Mouse (Mus musculus) forebrain, embryonic 12.5 days (tissue): ENCODE results near the gene Dis3l. TPM values are rescaled to one million over a fixed set of nuclear protein-coding genes. Genes with fewer than 3 reads are reported as not detected.
"Not testable (repeated sequence)": the region's sequence is repeated elsewhere in the genome, so short reads cannot be mapped to it uniquely, and the experiment has no call there.

ENCODE experiments used
- ATAC-seq: fragments of 200-750 bp; cut with Nextera tagmentation; 2 replicates; pipeline ENCODE4 v1.8.0; 2017; ENCODE audit warnings: moderate TSS enrichment; ENCODE audit not compliant: low FRiP score
- H3K27ac ChIP-seq: fragments of 300-500 bp; sonication (generic); 2 replicates; pipeline ENCODE4 v1.5.1; 2016; ENCODE audit warnings: mild to moderate bottlenecking
- H3K27me3 ChIP-seq: fragments of 300-500 bp; sonication (generic); 2 replicates; pipeline ENCODE4 v1.6.1; 2016; ENCODE audit warnings: mild to moderate bottlenecking
- H3K36me3 ChIP-seq: fragments of 300-500 bp; sonication (generic); replicated peaks from 2 replicates; pipeline ENCODE4 v1.6.1; 2016; ENCODE audit warnings: mild to moderate bottlenecking
- H3K4me1 ChIP-seq: fragments of 300-500 bp; sonication (generic); 2 replicates; pipeline ENCODE4 v1.6.1; 2016
- H3K4me2 ChIP-seq: fragments of 300-500 bp; sonication (generic); 2 replicates; pipeline ENCODE4 v1.6.1; 2016; ENCODE audit warnings: mild to moderate bottlenecking, moderate library complexity
- H3K4me3 ChIP-seq: fragments of 300-500 bp; sonication (generic); replicated peaks from 2 replicates; pipeline ENCODE4 v1.5.1; 2016; ENCODE audit warnings: mild to moderate bottlenecking
- H3K9ac ChIP-seq: fragments of 300-500 bp; sonication (generic); 2 replicates; pipeline ENCODE4 v1.6.1; 2016; ENCODE audit warnings: mild to moderate bottlenecking
- H3K9me3 ChIP-seq: fragments of 300-500 bp; sonication (generic); 2 replicates; pipeline ENCODE4 v1.6.1; 2016
- WGBS: fragments of 180-500 bp; shearing (Covaris S2); methylation state at CpG from one replicate; pipeline ENCODE4 v1.1.7; 2016; 5-methylcytosine and 5-hydroxymethylcytosine counted together
- polyA plus RNA-seq: library from polyadenylated mRNA; unstranded; fragments of >200 nt; fragmentation: Nextera tagmentation; extraction: Ambion mirVana; gene quantifications from 2 replicates; pipeline ENCODE4 v1.2.1, GENCODE M21; 2016

Dis3l gene
- polyA plus RNA-seq, 1 experiment from 2014 or later = 24.9 TPM

- H3K4me1 ChIP-seq = no peaks in the 10 kb centered on the region
- H3K9ac ChIP-seq = no peak overlapping the region
- 47% methylated on average over 7 of the region's 7 CpGs for WGBS
- ATAC-seq = no peak
- H3K27me3 ChIP-seq = no peaks in the 10 kb centered on the region
- no peaks in the 10 kb centered on the region for H3K9me3 ChIP-seq
- no peak overlapping the region for H3K4me3 ChIP-seq
- no peaks in the 10 kb centered on the region for H3K36me3 ChIP-seq
- no peak overlapping the region for H3K4me2 ChIP-seq
- no peak overlapping the region for H3K27ac ChIP-seq
Observed at GRCm38 (mm10) chr9:64272611-64273010, 68.5 kb downstream of the Dis3l start.

- Histone ChIP-seq H3K36me3 (no peaks in the 10 kb centered on the region), H3K27ac (no peak overlapping the region), H3K4me2 (no peak overlapping the region), H3K4me1 (no peaks in the 10 kb centered on the region), H3K9me3 (no peaks in the 10 kb centered on the region), H3K9ac (no peak overlapping the region), H3K4me3 (no peak overlapping the region), H3K27me3 (no peaks in the 10 kb centered on the region)
- ATAC-seq = no peak
- WGBS = 73% methylated on average over 3 of the region's 3 CpGs
Observed at GRCm38 (mm10) chr9:64271249-64271648, 69.8 kb downstream of the Dis3l start.

GRCm38 (mm10) chr9:64268836-64269235, 72.3 kb downstream of the Dis3l start:
- H3K4me1 ChIP-seq, H3K9me3 ChIP-seq, H3K4me2 ChIP-seq, H3K9ac ChIP-seq, H3K27me3 ChIP-seq, H3K27ac ChIP-seq, ATAC-seq, H3K36me3 ChIP-seq, H3K4me3 ChIP-seq: not testable (repeated sequence)
- 93% methylated on average over 8 of the region's 8 CpGs for WGBS

- Histone ChIP-seq H3K4me1 (no peaks in the 10 kb centered on the region), H3K9me3 (no peaks in the 10 kb centered on the region), H3K27me3 (no peaks in the 10 kb centered on the region), H3K9ac (no peak overlapping the region), H3K36me3 (no peaks in the 10 kb centered on the region), H3K4me3 (no peak overlapping the region), H3K27ac (no peak overlapping the region), H3K4me2 (no peak overlapping the region)
- 94% methylated on average over 10 of the region's 10 CpGs for WGBS
- ATAC-seq = no peak
Observed at GRCm38 (mm10) chr9:64268196-64268595, 72.9 kb downstream of the Dis3l start.

GRCm38 (mm10) chr9:64267231-64267630, 73.9 kb downstream of the Dis3l start:
- no peak overlapping the region for H3K4me3 ChIP-seq
- H3K9ac ChIP-seq = no peak overlapping the region
- H3K27me3 ChIP-seq = no peaks in the 10 kb centered on the region
- no peak for ATAC-seq
- H3K4me1 ChIP-seq = no peaks in the 10 kb centered on the region
- 97% methylated on average over 1 of the region's 1 CpGs for WGBS
- H3K36me3 ChIP-seq = no peaks in the 10 kb centered on the region
- H3K4me2 ChIP-seq = no peak overlapping the region
- H3K27ac ChIP-seq = no peak overlapping the region
- H3K9me3 ChIP-seq = no peaks in the 10 kb centered on the region

- Histone ChIP-seq H3K27ac (no peak overlapping the region), H3K36me3 (no peaks in the 10 kb centered on the region), H3K9ac (no peak overlapping the region), H3K4me3 (no peak overlapping the region), H3K4me2 (no peak overlapping the region), H3K4me1 (no peaks in the 10 kb centered on the region), H3K27me3 (no peaks in the 10 kb centered on the region), H3K9me3 (no peaks in the 10 kb centered on the region)
- ATAC-seq = no peak
- 41% methylated on average over 1 of the region's 1 CpGs for WGBS
Observed at GRCm38 (mm10) chr9:64264813-64265212, 76.3 kb downstream of the Dis3l start.

- Histone ChIP-seq H3K9me3 (no peaks in the 10 kb centered on the region), H3K27ac (no peak overlapping the region), H3K4me1 (no peaks in the 10 kb centered on the region), H3K36me3 (no peaks in the 10 kb centered on the region), H3K4me2 (no peak overlapping the region), H3K27me3 (no peaks in the 10 kb centered on the region), H3K9ac (no peak overlapping the region), H3K4me3 (no peak overlapping the region)
- 88% methylated on average over 4 of the region's 4 CpGs for WGBS
- no peak for ATAC-seq
Observed at GRCm38 (mm10) chr9:64261023-64261422, 80.1 kb downstream of the Dis3l start.

- no peaks in the 10 kb centered on the region for H3K9me3 ChIP-seq
- no peaks in the 10 kb centered on the region for H3K27me3 ChIP-seq
- H3K36me3 ChIP-seq = no peaks in the 10 kb centered on the region
- no peak overlapping the region for H3K9ac ChIP-seq
- H3K27ac ChIP-seq = no peak overlapping the region
- no peak overlapping the region for H3K4me3 ChIP-seq
- ATAC-seq = no peak
- H3K4me1 ChIP-seq = no peaks in the 10 kb centered on the region
- 89% methylated on average over 5 of the region's 5 CpGs for WGBS
- H3K4me2 ChIP-seq = no peak overlapping the region
Observed at GRCm38 (mm10) chr9:64259906-64260305, 81.2 kb downstream of the Dis3l start.

Other genes with a start within 250 kb of the Dis3l start
- gene Lctl, start 224.1 kb downstream of the Dis3l start, polyA plus RNA-seq = 0.14 TPM in 1 of 2 replicates, not detected in the other
- gene Zwilch, start 168.2 kb downstream of the Dis3l start, polyA plus RNA-seq = 31.8 and 33.5 TPM in 2 replicates
- 883 and 905 TPM in 2 replicates for gene Rpl4, start 167.9 kb downstream of the Dis3l start, polyA plus RNA-seq
- 35.1 and 35.9 TPM in 2 replicates for gene Snapc5, start 162.0 kb downstream of the Dis3l start, polyA plus RNA-seq
- 1.7 and 3.5 TPM in 2 replicates for gene Uchl4, start 106.1 kb downstream of the Dis3l start, polyA plus RNA-seq
- gene Map2k1, start 87.7 kb downstream of the Dis3l start, polyA plus RNA-seq = 55.5 and 56.0 TPM in 2 replicates
- gene Tipin, start 59.7 kb downstream of the Dis3l start, polyA plus RNA-seq = 252 and 254 TPM in 2 replicates
- 3.8 and 5.2 TPM in 2 replicates for gene Megf11, start 44.3 kb upstream of the Dis3l start, polyA plus RNA-seq